Mouse (Mus musculus) CH12.LX (cell line): ENCODE results near the gene Gatad2a. TPM values are rescaled to one million over a fixed set of nuclear protein-coding genes. Genes with fewer than 3 reads are reported as not detected.

Experiments used
- DNase-seq: peaks from one replicate; pipeline ENCODE4 v3.0.0-alpha.2; 2013; ENCODE audit errors: extremely low read depth
- H3K27ac ChIP-seq: 2 replicates; pipeline ENCODE4 v1.5.1; 2012; ENCODE audit warnings: low read depth, mild to moderate bottlenecking, control low read depth, moderate library complexity; ENCODE audit not compliant: insufficient read depth
- H3K27me3 ChIP-seq: replicated peaks from 2 replicates; pipeline ENCODE3; 2012; ENCODE audit warnings: inconsistent platforms
- H3K36me3 ChIP-seq, 2 experiments: replicated peaks in 1 of 2; 2 replicates each; pipeline versions ENCODE3 to v1.6.1; 2012; ENCODE audit warnings: inconsistent platforms in 1 of 2, low read length in 1 of 2, mild to moderate bottlenecking in 1 of 2, mixed read lengths in 1 of 2, moderate library complexity in 1 of 2; ENCODE audit not compliant: control insufficient read depth in 1 of 2, insufficient read depth in 1 of 2
- H3K4me1 ChIP-seq, 2 experiments: 2 replicates each; pipeline ENCODE4 v1.6.1; 2012; ENCODE audit warnings: inconsistent platforms in 1 of 2, moderate library complexity in 1 of 2; ENCODE audit not compliant: insufficient read depth in 2 of 2, control insufficient read depth in 1 of 2
- H3K4me2 ChIP-seq: 2 replicates; pipeline ENCODE4 v1.6.1; 2012; ENCODE audit warnings: low read depth, mild to moderate bottlenecking, control low read depth; ENCODE audit not compliant: poor library complexity, insufficient read depth, severe bottlenecking
- H3K4me3 ChIP-seq, 3 experiments: fragments of 150-350 bp in 1 of 3; sonication (generic) in 1 of 3; replicated peaks in 1 of 3; 2 replicates each; pipeline versions ENCODE3 to v1.5.1; 2011 to 2012; ENCODE audit warnings: low read depth in 2 of 3, low read length in 2 of 3, mild to moderate bottlenecking in 2 of 3, moderate library complexity in 2 of 3, control low read depth in 1 of 3, improper control_type of control experiment in 1 of 3, inconsistent platforms in 1 of 3, mixed read lengths in 1 of 3; ENCODE audit not compliant: poor library complexity in 1 of 3
- H3K79me2 ChIP-seq: replicated peaks from 2 replicates; pipeline ENCODE4 v1.6.1; 2012; ENCODE audit warnings: mild to moderate bottlenecking, moderate library complexity; ENCODE audit not compliant: control insufficient read depth, poor library complexity, insufficient read depth, severe bottlenecking; ENCODE audit errors: extremely low read depth
- H3K9ac ChIP-seq: 2 replicates; pipeline ENCODE4 v1.6.1; 2012; ENCODE audit warnings: low read depth, mild to moderate bottlenecking, control low read depth, moderate library complexity; ENCODE audit not compliant: insufficient read depth
- H3K9me3 ChIP-seq: replicated peaks from 2 replicates; pipeline ENCODE3; 2012; ENCODE audit warnings: low read length, inconsistent platforms, mixed read lengths
- CTCF ChIP-seq, 2 experiments: IDR thresholded peaks in 1 of 2; conservative IDR thresholded peaks in 1 of 2; 2 replicates each; pipeline ENCODE4 v1.5.1; 2011 to 2012; ENCODE audit warnings: low read depth in 2 of 2, low read length in 2 of 2, improper control_type of control experiment in 1 of 2, inconsistent platforms in 1 of 2, mild to moderate bottlenecking in 1 of 2, moderate library complexity in 1 of 2
- E2F4 ChIP-seq: IDR thresholded peaks from 2 replicates; pipeline ENCODE4 v1.6.1; 2011; ENCODE audit warnings: low read depth, low read length, improper control_type of control experiment; ENCODE audit not compliant: insufficient replicate concordance
- ELF1 ChIP-seq: IDR thresholded peaks from 2 replicates; pipeline ENCODE4 v1.6.1; 2014; ENCODE audit warnings: low read depth, mild to moderate bottlenecking, inconsistent platforms, low read length, improper control_type of control experiment
- EP300 ChIP-seq: IDR thresholded peaks from 2 replicates; pipeline ENCODE4 v1.6.1; 2011; ENCODE audit warnings: low read length, improper control_type of control experiment
- GABPA ChIP-seq: IDR thresholded peaks from 2 replicates; pipeline ENCODE4 v1.6.1; 2012; ENCODE audit warnings: low read depth, low read length, improper control_type of control experiment, inconsistent platforms; ENCODE audit not compliant: insufficient replicate concordance
- HCFC1 ChIP-seq: IDR thresholded peaks from 2 replicates; pipeline ENCODE4 v1.6.1; 2012; ENCODE audit warnings: low read depth, mild to moderate bottlenecking, inconsistent platforms, low read length, improper control_type of control experiment
- KAT2A ChIP-seq: IDR thresholded peaks from 2 replicates; pipeline ENCODE4 v1.6.1; 2012; ENCODE audit warnings: low read length, improper control_type of control experiment, inconsistent platforms; ENCODE audit not compliant: insufficient replicate concordance
- MAFK ChIP-seq: IDR thresholded peaks from 2 replicates; pipeline ENCODE4 v1.6.1; 2011; ENCODE audit warnings: low read length, improper control_type of control experiment; ENCODE audit not compliant: insufficient replicate concordance
- MAX ChIP-seq: IDR thresholded peaks from 2 replicates; pipeline ENCODE4 v1.6.1; 2011; ENCODE audit warnings: low read length, improper control_type of control experiment
- MEF2A ChIP-seq: IDR thresholded peaks from 2 replicates; pipeline ENCODE4 v1.6.1; 2014; ENCODE audit warnings: low read depth, mild to moderate bottlenecking, inconsistent platforms, low read length, improper control_type of control experiment, borderline replicate concordance
- MXI1 ChIP-seq: IDR thresholded peaks from 2 replicates; pipeline ENCODE4 v1.6.1; 2011; ENCODE audit warnings: mild to moderate bottlenecking, low read depth, low read length, improper control_type of control experiment
- NRF1 ChIP-seq: IDR thresholded peaks from 2 replicates; pipeline ENCODE4 v1.6.1; 2014; ENCODE audit warnings: low read depth, mild to moderate bottlenecking, inconsistent platforms, low read length, improper control_type of control experiment, moderate library complexity
- POLR2A ChIP-seq: IDR thresholded peaks from 2 replicates; pipeline ENCODE4 v1.6.1; 2011; ENCODE audit warnings: low read depth, mild to moderate bottlenecking, improper control_type of control experiment, low read length
- RCOR1 ChIP-seq: conservative IDR thresholded peaks from 2 replicates; pipeline ENCODE4 v1.6.1; 2012; ENCODE audit warnings: low read depth, mild to moderate bottlenecking, inconsistent platforms, low read length, improper control_type of control experiment
- SIN3A ChIP-seq: IDR thresholded peaks from 2 replicates; pipeline ENCODE4 v1.6.1; 2012; ENCODE audit warnings: low read length, improper control_type of control experiment, inconsistent platforms
- SMC3 ChIP-seq: IDR thresholded peaks from 2 replicates; pipeline ENCODE4 v1.6.1; 2011; ENCODE audit warnings: low read depth, low read length, improper control_type of control experiment
- USF2 ChIP-seq: conservative IDR thresholded peaks from 2 replicates; pipeline ENCODE4 v1.6.1; 2011; ENCODE audit warnings: low read depth, low read length, improper control_type of control experiment
- ZKSCAN1 ChIP-seq: IDR thresholded peaks from 2 replicates; pipeline ENCODE4 v1.6.1; 2012; ENCODE audit warnings: low read depth, inconsistent platforms, low read length, improper control_type of control experiment, borderline replicate concordance
- ZMIZ1 ChIP-seq: IDR thresholded peaks from 2 replicates; pipeline ENCODE4 v1.6.1; 2012; ENCODE audit warnings: low read depth, mild to moderate bottlenecking, inconsistent platforms, low read length, improper control_type of control experiment
- dilution Hi-C: fragments of 300-500 bp; cut with MboI; formaldehyde crosslinking; loops from 2 replicates; pipeline ENCODE4 v1.14.3; 2020; ENCODE audit warnings: low sequenced_read_pairs; ENCODE audit not compliant: extremely low pct_unique_long_range_greater_than_20kb, extremely low pct_ligation_motif_present
- in situ Hi-C: fragments of 300-500 bp; cut with MboI; formaldehyde crosslinking; loops from 3 replicates; pipeline ENCODE4 v1.14.3; 2019; ENCODE audit warnings: low sequenced_read_pairs, low pct_ligation_motif_present, low pct_unique_long_range_greater_than_20kb, mixed read lengths
- polyA plus RNA-seq: library from polyadenylated mRNA; unstranded; fragments of >175 nt; gene quantifications from 2 replicates; pipeline ENCODE4 v1.2.1, GENCODE M21; 2012; ENCODE audit warnings: low read depth; ENCODE audit not compliant: insufficient read length
- total RNA-seq, 2 experiments: library from RNA; depleted of rRNA; stranded (reverse); fragments of 300-350 nt in 1 of 2; fragments of >200 nt in 1 of 2; gene quantifications; 2 replicates each; pipeline ENCODE4 v1.2.3; 2012 to 2014

Gene Gatad2a
- total and polyA plus RNA-seq, 3 experiments = 35.7 to 95.1 (median 70.8) TPM

DNA sequence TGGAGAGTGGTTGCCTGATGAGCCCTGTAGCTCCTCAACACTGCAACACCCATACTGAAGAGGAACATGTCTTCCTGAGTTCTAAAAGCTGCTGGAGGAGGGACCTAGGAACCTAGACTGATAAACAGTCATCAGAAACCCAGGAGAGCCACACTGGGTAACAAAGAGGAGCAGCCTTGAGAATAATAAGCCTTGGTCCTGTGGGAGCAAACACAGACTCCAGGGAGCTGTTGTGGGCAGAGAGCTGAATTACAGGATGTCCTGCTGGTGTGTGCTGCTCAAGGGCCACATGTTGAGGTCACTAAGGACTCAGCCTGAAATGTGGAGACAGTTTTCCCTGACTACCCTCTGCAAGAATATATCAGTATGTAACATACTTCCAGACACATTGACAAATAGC lies 38.3 kb downstream of the Gatad2a start:
- H3K4me3 ChIP-seq = no peak overlapping the region
- no peaks in the 10 kb centered on the region for H3K27me3 ChIP-seq
- no peak for TF ChIP-seq GABPA
- no peak for TF ChIP-seq E2F4
- no peak for TF ChIP-seq EP300
- TF ChIP-seq ELF1 = no peak
- TF ChIP-seq MAX = no peak
- TF ChIP-seq HCFC1 = no peak
- TF ChIP-seq MAFK = no peak
- TF ChIP-seq POLR2A = no peak
- no peak for TF ChIP-seq SMC3
- no peak for TF ChIP-seq USF2
- TF ChIP-seq, all 38 proteins: peak for 0
- H3K27ac ChIP-seq = no peak overlapping the region
- H3K9ac ChIP-seq = no peak overlapping the region
- H3K36me3 ChIP-seq = peaks cover 0 to 77% of the 10 kb centered on the region in 2 experiments
- in situ Hi-C loops = no loop called here
- H3K4me2 ChIP-seq = no peak overlapping the region
- H3K79me2 ChIP-seq = peaks cover 73% of the 10 kb centered on the region
- no peak for DNase-seq
- no peaks in the 10 kb centered on the region for H3K9me3 ChIP-seq
- H3K4me1 ChIP-seq = peaks cover 16 to 48% of the 10 kb centered on the region in 2 experiments; a peak in 3 of 4 replicates
- dilution Hi-C loops = no loop called here

DNA sequence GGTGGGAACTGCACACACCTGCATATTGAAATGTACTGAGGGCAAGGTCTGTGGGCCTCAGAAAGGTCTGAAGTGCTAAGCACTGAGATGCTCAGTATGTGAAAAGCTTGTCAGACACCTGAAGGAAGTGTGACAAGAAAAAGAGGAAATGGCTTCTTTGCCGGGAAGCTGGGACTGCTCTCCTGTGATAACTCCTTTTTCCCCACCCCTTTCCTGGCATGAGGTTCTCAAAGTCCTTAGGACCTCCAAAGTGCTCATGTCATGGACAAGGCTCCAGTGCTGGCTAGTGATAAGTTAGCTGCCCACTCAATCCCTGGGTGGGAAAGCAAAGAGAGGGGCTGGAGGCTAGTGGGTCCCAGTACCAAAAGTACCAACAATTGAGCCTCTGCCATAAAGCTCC lies 38.8 kb downstream of the Gatad2a start:
- peak; percentile 37; the same call in 1 of the 2 replicates for TF ChIP-seq EP300
- no peak for TF ChIP-seq MEF2A

DNA sequence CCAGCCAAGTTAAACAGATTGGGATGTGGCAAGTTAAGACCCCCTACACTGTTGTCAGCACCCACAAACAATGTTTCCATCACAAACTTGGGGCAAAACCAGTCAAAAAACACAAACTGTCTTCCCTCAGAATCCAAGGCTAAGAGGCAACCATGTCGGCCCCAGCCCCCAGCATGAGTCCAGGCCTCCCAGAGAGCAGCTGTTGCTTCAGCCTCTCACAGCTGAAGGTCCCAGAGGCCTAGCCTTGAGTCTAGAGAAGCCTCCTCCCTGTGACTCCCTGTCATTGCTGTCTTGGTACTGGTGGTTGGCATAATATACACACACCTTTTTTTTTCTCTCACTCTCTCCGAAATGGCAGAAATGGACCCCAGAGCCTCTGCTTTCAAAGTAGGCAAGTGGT lies 39.5 kb downstream of the Gatad2a start:
- in situ Hi-C loops = no loop called here
- dilution Hi-C loops = no loop called here
- H3K9ac ChIP-seq = no peak overlapping the region

More for the DNA sequence above, 38.8 kb downstream of the Gatad2a start:
- no peak overlapping the region for H3K9ac ChIP-seq
- dilution Hi-C loops (no loop called here), in situ Hi-C loops (no loop called here)
- no peak overlapping the region for H3K4me3 ChIP-seq
- H3K27me3 ChIP-seq = no peaks in the 10 kb centered on the region
- H3K4me1 ChIP-seq = peaks cover 16 to 48% of the 10 kb centered on the region in 2 experiments; a peak in 3 of 4 replicates
- peaks cover 69% of the 10 kb centered on the region for H3K79me2 ChIP-seq
- DNase-seq = no peak
- H3K9me3 ChIP-seq = no peaks in the 10 kb centered on the region
- H3K36me3 ChIP-seq = peaks cover 0 to 77% of the 10 kb centered on the region in 2 experiments
- no peak overlapping the region; the same call in 1 of the 2 replicates for H3K4me2 ChIP-seq
- no peak overlapping the region for H3K27ac ChIP-seq

More for the DNA sequence above, 39.5 kb downstream of the Gatad2a start:
- no peak for TF ChIP-seq SIN3A
- no peak for TF ChIP-seq SMC3
- no peak for TF ChIP-seq NRF1
- no peak for TF ChIP-seq HCFC1
- TF ChIP-seq RCOR1 = no peak
- no peak for TF ChIP-seq MEF2A
- no peak for TF ChIP-seq USF2
- TF ChIP-seq ZKSCAN1 = no peak
- no peak for TF ChIP-seq KAT2A
- TF ChIP-seq ZMIZ1 = no peak
- TF ChIP-seq MXI1 = no peak
- TF ChIP-seq CTCF (conservative IDR thresholded peaks at IDR 0.05 in 1 of 2, IDR thresholded peaks at IDR 0.05 in 1 of 2; ENCODE audit: low read depth in 2 of 2, low read length in 2 of 2) = no peak
- no peak overlapping the region for H3K27ac ChIP-seq
- no peaks in the 10 kb centered on the region for H3K9me3 ChIP-seq
- peaks cover 71% of the 10 kb centered on the region for H3K79me2 ChIP-seq
- no peak for DNase-seq
- H3K4me1 ChIP-seq = peaks cover 16 to 48% of the 10 kb centered on the region in 2 experiments; a peak in 3 of 4 replicates
- H3K27me3 ChIP-seq = no peaks in the 10 kb centered on the region
- no peak overlapping the region for H3K4me2 ChIP-seq
- peaks cover 0 to 74% of the 10 kb centered on the region in 2 experiments for H3K36me3 ChIP-seq
- no peak overlapping the region for H3K4me3 ChIP-seq
